Mouse (Mus musculus) gastrocnemius, postnatal 25 days (tissue): ENCODE data around the gene Ube2v1. TPM values are rescaled to one million over a fixed set of nuclear protein-coding genes. Genes with fewer than 3 reads are reported as not detected.

Experiments used
- DNase-seq: peaks from one replicate; pipeline ENCODE4 v3.0.0; 2022
- long read RNA-seq, 2 experiments: library from polyadenylated mRNA; stranded (forward); transcript quantifications; one replicate each; pipeline ENCODE4 v2.0.0; 2021
- total RNA-seq, 2 experiments: library from RNA; stranded (reverse); gene quantifications; 1 replicate in 1 of 2; 2 replicates in 1 of 2; pipeline ENCODE4 v1.2.3; 2021

Gene Ube2v1
- 100 to 1,000 TPM; 157 to 160 TPM for total RNA-seq
- long read RNA-seq, experiment 1, transcript Ube2v1-207 (5 exons, 924 nt) = minor isoform, 27 of 353 reads
- long read RNA-seq, experiment 1, transcript Ube2v1-201 (3 exons, 1,586 nt) = minor isoform, 10 of 353 reads
- long read RNA-seq, experiment 1, transcript Ube2v1-202 (4 exons, 2,041 nt) = major isoform, 282 of 353 reads
- long read RNA-seq, experiment 1, partial matches to known transcripts = 6 of 353 reads
- long read RNA-seq, experiment 1, other reads (novel, unspliced or antisense) = 27 of 353 reads
- long read RNA-seq, experiment 2, transcript Ube2v1-202 (4 exons, 2,041 nt) = major isoform, 309 of 358 reads
- long read RNA-seq, experiment 2, transcript Ube2v1-207 (5 exons, 924 nt) = minor isoform, 25 of 358 reads
- long read RNA-seq, experiment 2, partial matches to known transcripts = 3 of 358 reads
- long read RNA-seq, experiment 2, other reads (novel, unspliced or antisense) = 17 of 358 reads

- peak; percentile 98 for DNase-seq
Observed at GRCm38 (mm10) chr2:167631591-167632448, at the start of gene Ube2v1. Gene Ube2v1 (minus strand): TSS chr2:167632095.

DNA sequence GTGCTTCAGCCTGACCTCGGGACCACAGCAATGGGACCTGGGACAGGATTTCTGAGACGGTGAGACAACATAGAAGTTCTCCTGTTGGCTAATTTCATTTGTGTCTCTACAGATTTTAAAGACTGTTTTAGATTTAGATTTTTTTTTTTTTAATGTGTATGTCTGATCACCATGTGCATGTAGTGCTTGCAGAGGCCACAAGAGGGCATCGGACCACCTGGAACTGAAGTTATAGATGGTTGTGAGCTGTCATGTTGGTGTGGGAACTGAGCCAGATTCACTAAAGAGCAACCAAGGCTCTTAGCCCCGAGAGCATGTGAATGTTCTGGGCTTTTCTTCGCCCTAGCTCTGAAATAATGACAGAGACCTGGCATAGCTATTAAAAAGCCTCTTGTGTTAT, 48.8 kb upstream of the Ube2v1 start:
- DNase-seq = no peak

DNA sequence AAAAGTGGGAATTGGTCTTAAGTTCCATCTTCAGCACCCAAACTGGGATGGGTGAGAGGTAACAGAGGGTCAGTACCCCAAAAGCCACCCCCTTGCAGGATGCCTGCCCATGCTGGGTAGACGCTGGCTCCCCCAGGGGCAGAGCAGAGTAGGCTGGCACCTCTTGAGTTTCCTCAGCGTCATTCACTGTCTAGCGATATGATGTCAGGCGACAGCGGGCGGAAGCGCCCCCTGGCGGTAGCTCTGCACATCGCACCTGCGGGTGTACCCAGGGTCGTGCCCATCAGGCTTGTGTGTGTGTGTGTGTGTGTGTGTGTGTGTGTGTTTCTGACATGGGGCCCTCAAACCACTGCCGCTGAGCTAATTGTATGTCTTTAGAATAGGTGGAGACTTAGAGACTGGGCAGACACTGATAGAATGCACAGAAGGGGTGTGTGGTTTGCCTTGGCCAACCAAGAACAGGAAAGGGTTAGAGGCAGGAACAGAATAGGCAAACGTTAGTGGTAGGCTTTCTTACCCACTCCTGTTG, 48.1 kb upstream of the Ube2v1 start:
- peak; percentile 70 for DNase-seq

DNA sequence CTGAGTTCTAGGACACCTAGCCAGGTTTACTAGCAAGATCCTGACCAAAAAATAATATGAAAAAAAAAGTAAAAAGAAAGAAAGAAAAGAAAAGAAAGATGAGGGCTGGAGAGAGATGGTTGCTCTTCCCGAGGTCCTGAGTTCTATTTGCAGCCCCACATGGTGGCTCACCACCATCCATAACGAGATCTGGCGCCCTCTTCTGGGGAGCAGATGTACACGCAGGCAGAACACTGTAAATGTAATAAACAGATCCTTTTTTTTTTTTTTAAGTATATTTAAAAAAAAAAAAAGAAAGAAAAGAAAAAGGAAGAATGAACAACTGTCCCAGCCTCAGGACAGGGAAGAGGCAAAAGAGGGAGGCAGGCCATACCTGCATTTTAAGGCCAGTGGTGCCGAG, 46.7 kb upstream of the Ube2v1 start:
- DNase-seq = no peak

DNA sequence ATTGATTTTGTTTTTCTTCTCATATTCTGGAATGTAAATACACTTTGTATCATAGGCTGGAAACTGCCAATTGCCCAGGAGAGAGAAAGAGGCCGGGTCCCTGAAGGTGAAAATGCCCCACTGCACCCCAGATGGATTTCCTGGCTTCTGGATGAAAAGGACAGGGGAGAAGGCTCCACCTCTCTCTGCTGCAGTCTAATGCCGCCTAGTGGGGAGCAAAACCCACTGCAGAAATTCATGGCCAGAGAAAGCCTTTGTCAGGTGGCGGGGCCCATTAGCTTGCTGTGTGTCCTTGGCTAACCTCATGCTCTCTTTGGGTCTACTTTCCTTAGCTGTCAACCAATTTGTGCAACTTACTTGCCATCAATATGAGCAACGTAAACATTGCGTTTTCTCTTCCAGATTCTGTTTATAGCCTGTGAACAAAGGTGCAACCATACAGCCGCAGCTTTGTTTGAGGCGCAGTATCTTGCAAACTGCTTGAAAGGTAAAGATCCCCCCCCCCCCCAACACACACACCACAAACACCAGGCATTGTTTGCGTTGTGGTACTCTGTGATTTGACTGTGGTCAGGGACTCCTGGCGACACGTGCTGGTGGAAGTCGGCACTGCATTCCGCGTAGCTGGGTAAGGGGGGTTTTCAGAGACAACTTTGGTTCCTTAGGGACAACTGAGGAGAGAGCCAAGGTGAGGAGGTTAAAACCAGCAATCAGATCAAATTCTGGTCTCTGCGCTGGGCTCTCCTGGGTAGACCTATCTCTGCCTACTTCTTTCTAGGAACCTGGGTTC, 43.4 kb upstream of the Ube2v1 start:
- no peak for DNase-seq

- no peak for DNase-seq
Observed at GRCm38 (mm10) chr2:167672212-167672685, 40.4 kb upstream of the Ube2v1 start.

DNA sequence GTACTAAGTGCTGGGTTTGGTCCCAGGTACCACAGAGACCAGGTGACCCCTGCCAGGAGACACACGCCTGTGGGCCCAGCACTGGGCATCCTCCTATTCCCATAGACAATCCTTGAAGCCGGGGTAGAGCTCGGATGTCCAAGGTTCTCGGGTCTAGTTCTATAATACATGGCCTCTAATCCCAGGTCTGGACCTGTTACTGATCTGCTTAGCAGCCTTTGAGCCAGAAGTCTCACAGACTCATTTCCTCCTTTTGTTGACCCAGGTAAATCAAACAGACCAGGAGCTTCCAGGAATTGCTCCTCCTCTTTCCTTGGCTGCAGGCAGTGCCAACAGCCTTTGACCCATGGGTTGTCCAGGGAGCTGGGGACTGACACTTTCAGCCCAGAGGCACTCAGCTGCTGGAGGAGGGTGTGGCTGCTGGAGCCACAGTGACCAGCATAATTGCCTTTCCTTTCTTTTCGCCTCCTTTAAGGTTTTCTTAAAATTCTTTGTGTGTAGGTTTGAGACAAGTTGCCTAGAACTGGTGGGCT, 39.3 kb upstream of the Ube2v1 start:
- DNase-seq = no peak

- DNase-seq = no peak
Observed at GRCm38 (mm10) chr2:167669398-167669797, 37.5 kb upstream of the Ube2v1 start.

DNA sequence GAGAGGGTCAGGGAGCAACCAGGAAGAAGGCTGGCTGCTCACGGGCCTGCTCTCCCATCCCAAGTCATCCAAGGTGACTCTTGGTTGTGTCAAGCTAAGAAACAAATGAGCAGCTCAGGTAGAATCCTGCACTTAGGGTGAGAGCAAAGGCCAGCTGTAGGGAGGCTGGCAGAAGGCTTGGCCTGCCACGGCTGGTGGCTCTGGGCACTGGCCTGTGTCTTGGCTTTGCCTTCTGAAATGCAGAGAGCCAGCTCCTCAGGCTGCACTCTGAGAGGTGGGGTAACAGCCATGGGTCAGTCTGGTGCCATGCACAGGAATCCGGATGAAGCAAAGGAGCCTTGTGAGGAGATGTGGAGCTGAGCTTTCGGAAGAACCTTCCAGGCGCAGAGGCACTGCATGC, 36.5 kb upstream of the Ube2v1 start:
- no peak for DNase-seq

GRCm38 (mm10) chr2:167665972-167666713, 34.2 kb upstream of the Ube2v1 start:
- DNase-seq = no peak

DNA sequence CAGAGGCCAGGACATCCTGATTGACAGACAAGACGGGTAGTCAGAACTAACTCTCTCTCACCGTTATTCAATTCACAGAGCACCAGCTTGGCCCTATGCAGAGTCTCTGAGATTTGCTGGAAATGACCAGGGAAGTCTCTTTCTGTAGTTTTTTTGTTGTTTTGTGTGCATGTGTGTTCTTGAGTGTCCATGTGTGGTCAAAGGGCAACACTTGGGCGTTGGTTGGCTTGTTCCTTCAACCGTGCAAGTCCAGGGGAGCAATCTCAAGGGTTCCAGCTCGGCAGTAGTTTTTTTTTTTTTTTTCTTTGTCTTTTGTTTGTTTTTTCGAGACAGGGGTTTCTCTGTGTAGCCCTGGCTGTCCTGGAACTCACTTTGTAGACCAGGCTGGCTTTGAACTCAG, 30.8 kb upstream of the Ube2v1 start:
- no peak for DNase-seq

DNA sequence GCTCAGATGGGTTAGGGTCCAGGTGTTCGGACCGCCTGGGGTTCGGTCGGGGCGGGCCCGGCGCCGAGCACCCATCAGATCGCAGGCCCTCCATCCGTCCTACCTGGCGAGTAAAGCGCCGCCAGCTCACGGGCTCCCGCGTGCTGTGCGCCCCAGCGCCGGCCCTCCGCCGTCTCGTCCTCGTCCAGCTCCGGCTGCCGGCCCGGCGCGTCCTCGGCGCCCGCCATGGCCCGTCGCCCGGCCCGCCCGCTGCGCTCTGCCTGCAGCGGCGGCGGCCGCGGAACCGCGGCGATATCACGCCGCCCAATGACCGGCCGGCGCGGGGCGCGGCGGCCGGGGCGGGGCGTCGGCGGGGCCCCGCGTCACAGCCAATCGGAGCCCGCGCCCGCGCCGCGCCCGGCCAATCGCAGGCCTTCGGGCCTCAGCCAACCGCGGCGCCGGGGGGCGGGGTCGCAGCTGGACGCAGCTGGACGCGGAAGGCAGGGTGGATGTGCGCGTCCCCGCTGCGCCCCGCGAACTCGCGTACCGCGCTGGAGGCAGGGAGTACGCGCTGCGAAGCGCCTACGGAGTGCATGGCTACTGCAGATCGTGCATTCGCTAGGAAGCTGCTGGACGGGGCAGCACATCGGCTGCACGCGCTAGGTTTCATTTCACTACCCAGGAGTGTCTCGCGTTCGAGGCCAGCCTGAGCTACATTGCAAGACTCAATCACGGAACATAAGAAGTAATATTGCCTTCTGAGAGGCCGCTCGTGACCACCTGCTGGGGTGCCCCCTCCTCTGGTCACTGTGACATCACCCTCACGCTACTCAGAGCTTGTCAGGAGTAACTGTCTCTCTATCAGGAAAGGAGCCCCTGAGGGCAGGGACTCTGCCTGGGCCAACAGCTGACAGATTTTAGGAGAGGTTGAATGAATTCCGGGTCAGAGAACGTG, 29.6 kb upstream of the Ube2v1 start, which contains the start of gene Gm20431:
Gm20431 (minus strand) TSS at position 227 of the 934 bp plus-strand sequence.
- DNase-seq = peak; percentile 96

GRCm38 (mm10) chr2:167660611-167660971, 28.7 kb upstream of the Ube2v1 start:
- DNase-seq = no peak

- peak; percentile 61 for DNase-seq
Observed at GRCm38 (mm10) chr2:167659847-167660610, 28.1 kb upstream of the Ube2v1 start.

GRCm38 (mm10) chr2:167659177-167659846, 27.4 kb upstream of the Ube2v1 start:
- DNase-seq = no peak

DNA sequence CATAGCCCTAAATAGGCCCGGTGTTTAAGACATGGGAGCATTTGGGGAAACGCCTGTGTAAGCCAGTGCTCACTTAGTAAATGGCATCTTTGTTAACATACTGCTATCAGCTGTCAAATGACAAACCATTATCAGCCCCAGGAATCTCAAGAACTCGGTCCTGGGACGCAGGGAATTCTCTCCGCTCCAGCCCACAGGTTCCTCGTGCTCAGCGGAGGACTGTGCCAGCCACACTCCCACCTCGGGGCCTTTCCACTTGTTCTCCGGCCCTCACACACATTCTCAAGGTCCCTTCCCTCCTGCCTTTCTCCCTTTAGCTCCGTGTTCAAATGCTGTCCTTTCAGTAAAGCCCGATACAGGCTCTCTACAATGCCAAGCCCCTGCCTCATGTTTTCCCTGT, 26.8 kb upstream of the Ube2v1 start:
- DNase-seq = no peak

DNA sequence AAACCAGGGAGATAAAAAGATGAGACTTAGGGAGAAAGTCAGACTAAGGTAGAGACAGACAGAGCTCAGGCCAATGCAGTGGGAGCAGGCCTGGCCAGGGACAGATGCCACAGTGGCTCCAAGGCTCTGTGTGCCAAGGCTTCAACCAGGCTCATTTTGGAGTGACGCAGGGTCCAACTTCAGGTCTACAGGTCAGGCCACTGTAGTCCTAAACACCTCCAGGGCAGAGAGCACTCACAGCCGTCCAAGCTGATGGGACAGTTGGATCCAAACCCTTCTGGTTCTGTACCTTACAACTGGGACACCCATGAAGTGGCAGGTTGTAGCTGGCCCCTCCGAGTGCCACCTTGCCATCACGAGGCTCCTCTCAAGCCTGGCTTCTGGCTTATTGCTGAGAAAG, 26.1 kb upstream of the Ube2v1 start:
- no peak for DNase-seq
